ENCODE assay signal across 11 mouse cellular contexts in the genomic region with DNA sequence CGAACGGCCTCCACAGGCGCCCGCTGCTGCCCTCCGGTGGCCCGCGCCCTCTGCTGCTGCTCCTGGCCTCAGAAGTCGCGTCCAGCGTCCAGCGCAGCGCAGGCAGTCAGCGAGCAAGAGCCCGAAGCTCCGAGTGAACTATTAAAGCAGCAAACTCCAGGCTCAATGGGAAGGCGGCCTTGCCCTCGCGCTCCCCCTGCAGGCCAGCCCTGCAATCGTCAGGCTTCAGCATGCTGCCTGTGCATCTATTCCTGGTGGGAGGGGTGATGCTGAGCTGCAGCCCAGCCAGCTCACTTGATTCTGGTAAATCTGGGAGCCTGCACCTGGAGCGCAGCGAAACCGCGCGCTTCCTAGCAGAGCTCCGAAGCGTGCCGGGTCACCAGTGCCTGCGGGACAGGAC. TPM values are rescaled to one million over a fixed set of nuclear protein-coding genes. Genes with fewer than 3 reads are reported as not detected.
DNase-seq lines count a peak whose midpoint lies in the region; TF ChIP-seq lines count a peak whose summit lies in the region.
"Not testable (repeated sequence)": the region's sequence is repeated elsewhere in the genome, so short reads cannot be mapped to it uniquely, and the experiment has no call there.
"Had no signal": no experiment of that assay in that cellular context is flagged by ENCODE, and none has a peak within 500 bp of the region (broad histone marks: within the 10 kb centered on the region; RNA-seq: fewer than 3 reads in every experiment).

Gene Gm13277, plus strand, starts transcription at position 231 of the 400 bp plus-strand sequence.

- H3K4me3 ChIP-seq in testis, adult 2 months (ENCODE audit: control insufficient read depth, low read depth, low read length), result not testable (repeated sequence)

- not testable (repeated sequence) for TF ChIP-seq POLR2A in testis, adult 2 months (IDR thresholded peaks at IDR 0.05; ENCODE audit: control insufficient read depth, low read depth, low read length)

- not testable (repeated sequence) for H3K27me3 ChIP-seq in testis, adult 2 months (ENCODE audit: control insufficient read depth, insufficient read depth, low read length)

- TF ChIP-seq CTCF in testis, adult 2 months (IDR thresholded peaks at IDR 0.05; ENCODE audit: control insufficient read depth, insufficient read depth, insufficient replicate concordance, low read depth, low read length), result peak; percentile 27; the same call in 1 of the 2 replicates

- H3K4me1 ChIP-seq in testis, adult 2 months (ENCODE audit: control insufficient read depth, insufficient read depth, low read length), result not testable (repeated sequence)

- intact Hi-C loops in heart, postnatal 14 days (cut with DNase I); left cerebral cortex, postnatal 25 days (cut with DNase I): not testable (repeated sequence)

- not testable (repeated sequence) for H3K27ac ChIP-seq in testis, adult 2 months (ENCODE audit: control insufficient read depth, insufficient read depth, low read depth, low read length)

- not testable (repeated sequence) for H3K36me3 ChIP-seq in testis, adult 2 months (ENCODE audit: control insufficient read depth, insufficient read depth, low read length)

- DNase-seq in cerebellum, adult 11-12 months, result peak; percentile 74
- peak; percentile 31 to 52 for DNase-seq in frontal cortex, postnatal 25 days (ENCODE audit: low spot score in 2 of 2)
- peak; percentile 65 to 73 for DNase-seq in heart, postnatal 14 days
- peak; percentile 67 for DNase-seq in layer of hippocampus, adult 11-12 months (ENCODE audit: low spot score)
- peak; percentile 56 to 76 for DNase-seq in left cerebral cortex, postnatal 25 days (ENCODE audit: low spot score in 2 of 2)
- DNase-seq in ovary, adult 18-20 months (ENCODE audit: low spot score), result peak; percentile 62

RNA-seq across cellular contexts. Expression of gene Gm13277, which starts in this region (rescaled TPM):
- not detected for total RNA-seq in heart, postnatal 14 days (2021)
- not detected for total RNA-seq in left cerebral cortex, postnatal 25 days (2021)
- polyA plus RNA-seq in testis, adult 2 months (2012; rRNA removed), result not detected in 2 replicates
- polyA plus RNA-seq: heart, embryonic 10.5 days; inflammation-experienced regulatory T-cells, adult 6 months; liver, embryonic 13.5 days; midbrain, embryonic 15.5 days had no signal

Comparison
In these comparisons a context has a peak if more than half of its experiments do, and no peak if none do; other contexts are left out.
1. Peak in DNase-seq in heart, postnatal 14 days; RNA of the gene not detected or under 1 TPM.
2. Peak in DNase-seq in left cerebral cortex, postnatal 25 days; RNA of the gene not detected or under 1 TPM.